Mouse (Mus musculus): ENCODE results near the gene Gm42421.

The Gm42421 gene

DNA sequence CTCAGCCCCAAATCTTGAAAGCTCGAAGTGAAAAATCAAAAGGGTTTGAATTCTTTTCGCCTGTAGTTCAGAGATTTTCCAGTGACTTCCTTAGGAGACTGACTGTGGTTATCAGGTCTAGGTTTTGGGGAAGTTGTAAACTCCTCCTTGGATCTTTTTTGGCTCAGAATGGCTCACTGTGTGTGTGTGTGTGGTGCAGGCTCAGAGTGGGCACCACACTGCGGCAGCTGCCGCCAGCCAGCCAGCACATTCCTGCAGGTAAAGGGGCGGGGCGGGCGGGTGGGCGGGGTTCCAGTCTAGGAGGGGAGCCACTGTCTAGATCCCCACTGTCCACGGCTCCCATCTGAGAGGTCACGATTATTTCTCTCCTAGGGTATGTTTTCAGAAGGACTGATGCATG, 13.6 kb downstream of the Gm42421 start:
- no peak for DNase-seq

DNA sequence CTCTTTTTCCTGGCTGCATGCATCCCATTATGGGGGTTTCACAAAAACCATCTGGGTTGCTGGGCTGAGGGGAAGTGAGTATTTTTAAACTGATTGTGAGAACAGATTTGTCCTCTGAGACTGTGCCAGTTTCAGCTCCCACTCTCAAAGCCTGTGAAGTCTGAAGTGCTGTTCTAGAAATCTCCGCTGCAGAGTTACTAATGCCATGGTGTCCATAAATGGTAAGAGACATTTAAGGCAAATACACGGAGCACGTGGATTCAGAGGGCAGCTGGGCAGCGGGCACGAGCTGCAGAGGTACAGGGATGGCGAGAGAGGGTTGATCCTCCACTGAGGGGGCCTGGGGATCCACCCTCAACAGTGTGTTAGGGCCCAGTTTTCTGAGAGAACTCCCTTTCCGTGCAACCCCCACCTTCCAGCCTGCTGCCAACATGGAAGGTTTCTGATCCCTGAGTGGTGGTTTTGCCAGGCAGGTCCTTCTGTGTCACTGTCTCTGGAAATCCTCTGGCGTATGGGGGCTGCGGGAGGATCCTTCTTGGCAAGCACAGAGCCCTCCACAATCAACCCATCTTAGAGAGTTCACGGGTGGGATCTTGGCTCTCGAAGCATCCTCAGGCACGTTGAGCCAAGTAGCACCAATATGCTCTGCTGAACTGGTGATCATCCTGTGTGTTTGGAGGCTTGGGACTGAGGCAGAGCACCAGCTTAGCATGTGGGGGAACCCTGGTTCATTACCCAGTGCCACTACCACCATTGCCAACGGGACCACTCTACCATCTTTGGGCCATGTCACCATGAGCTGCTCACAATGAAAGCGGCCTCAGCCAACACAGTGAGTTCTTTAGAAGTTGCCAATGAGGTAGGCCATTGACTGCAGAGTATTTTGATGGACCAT, 15.5 kb downstream of the Gm42421 start:
- no peak for DNase-seq

DNA sequence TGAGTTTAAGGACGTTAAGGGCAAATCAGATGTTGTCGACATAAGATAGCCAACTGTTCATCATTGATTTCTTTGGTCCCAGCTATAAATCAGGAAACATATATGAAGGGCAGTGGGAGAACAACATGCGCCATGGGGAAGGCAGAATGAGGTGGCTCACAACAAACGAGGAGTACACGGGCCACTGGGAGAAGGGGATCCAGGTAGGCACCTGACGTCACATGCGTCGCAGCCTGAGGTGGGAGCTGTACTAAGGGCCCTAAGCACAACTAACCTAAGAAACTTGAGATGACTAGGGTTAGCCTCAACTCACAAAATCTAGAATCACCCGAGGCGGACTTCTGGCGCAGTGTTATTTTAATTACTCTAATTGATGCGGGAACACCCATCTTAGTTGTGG, 20.4 kb downstream of the Gm42421 start:
- DNase-seq, result no peak

DNA sequence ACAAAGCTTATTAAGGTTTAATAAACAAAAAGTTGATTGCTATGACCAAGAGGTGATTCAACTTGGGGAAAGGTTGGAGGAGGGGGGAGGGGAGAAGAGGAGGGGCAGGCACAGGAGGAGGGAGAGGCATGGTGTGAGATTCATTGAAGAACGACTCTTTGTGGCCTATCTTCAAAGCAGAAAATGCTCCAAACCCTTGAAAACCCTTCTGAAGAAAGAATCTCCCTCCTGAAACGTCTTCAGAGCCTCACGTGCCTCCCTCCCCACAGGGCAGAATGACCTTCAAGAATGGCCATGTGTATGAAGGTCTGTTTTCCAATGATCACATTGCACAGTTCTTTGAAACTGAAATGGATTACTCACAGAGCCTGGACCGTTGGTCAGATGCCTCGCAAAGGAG, 22.0 kb downstream of the Gm42421 start:
- DNase-seq, result no peak

DNA sequence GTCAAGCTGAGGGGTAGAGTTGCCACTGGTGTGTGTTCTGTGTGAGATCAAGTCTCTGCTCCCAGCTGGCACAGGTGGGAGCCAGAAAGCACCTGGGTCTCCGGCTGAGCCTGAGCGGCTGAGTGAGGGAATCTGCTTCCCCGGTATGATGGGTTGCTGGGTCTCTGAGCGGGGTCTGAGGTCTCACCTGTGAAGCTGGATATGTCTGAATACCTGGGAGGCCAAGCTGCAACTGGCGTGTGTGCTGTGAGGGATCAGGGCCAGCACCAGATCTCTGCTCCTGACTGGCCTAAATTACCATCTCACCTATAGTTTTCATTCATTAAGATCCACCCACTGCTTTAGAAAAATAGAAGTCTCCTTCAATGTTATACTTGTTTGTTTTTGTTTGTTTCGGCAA, 29.1 kb downstream of the Gm42421 start:
- no peak for DNase-seq

DNA sequence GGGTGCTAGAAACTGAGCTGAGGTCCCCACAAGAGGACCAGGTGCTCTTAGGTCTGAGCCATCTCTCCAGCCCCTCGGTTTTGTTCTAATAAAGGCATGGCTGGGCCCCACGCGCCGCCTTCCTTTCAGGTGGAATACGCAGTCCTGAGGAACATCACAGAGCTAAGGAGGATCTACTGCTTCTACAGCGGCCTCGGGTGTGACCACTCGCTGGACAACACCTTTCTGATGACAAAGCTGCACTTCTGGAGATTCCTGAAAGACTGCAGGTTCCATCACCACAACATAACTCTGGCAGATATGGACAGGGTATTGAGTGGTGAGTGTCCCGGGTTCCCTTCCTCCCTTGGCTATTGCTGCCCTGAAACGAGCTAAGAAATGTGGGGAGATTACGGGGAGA, 31.6 kb downstream of the Gm42421 start:
- DNase-seq, result no peak

DNA sequence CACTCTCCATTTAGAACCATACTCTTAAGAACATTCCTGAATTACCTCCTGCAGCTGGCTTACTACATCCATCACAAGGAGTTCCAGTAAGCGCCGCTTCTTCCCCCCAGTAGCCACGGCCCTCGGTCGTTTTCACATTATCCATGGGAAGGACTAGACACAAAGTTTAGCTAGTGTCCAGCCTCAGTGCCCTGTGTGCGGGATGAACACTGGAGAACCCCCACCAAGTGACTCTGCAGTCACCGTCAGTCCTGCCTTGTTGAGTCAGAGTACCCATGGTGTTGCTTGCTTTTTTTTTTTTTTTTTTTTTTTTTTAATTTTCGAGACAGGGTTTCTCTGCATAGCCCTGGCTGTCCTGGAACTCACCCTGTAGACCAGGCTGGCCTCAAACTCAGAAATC, 33.2 kb downstream of the Gm42421 start:
- DNase-seq, result no peak

DNA sequence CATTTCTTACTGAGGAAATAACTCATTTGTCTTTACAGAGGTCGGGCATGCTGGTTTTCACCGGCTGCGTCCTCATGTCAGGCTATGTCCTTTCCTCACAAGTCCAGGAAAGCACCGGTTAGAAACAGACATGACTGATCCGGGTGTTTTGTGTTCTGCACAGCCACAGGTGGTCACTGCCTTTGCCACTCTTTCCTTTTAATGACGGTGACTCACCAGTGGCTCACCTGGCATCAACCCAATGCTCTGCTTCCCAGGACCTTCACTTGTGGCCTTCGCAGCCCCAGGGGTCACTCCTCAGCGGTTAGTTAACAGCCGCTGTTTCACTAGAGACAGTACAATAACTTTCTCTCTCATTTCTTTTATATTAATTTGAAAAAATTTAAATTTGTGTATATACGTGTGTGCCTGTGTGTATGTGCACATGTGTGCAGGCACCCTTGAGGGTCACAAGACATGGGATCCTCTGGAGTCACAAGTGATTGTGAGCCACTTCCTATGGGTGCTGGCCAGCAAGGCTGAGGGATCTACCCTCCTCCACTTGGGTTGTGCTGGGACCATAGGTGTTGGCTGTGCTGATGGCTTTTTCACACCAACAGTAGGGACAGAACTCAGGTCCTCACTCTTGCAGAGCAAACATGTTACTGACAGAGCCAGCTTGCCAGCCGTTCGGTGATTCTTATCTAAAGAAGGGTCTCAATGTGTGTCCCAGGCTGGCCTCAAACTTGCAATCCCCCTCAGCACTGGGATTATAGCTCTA, 37.8 kb downstream of the Gm42421 start:
- no peak for DNase-seq

DNA sequence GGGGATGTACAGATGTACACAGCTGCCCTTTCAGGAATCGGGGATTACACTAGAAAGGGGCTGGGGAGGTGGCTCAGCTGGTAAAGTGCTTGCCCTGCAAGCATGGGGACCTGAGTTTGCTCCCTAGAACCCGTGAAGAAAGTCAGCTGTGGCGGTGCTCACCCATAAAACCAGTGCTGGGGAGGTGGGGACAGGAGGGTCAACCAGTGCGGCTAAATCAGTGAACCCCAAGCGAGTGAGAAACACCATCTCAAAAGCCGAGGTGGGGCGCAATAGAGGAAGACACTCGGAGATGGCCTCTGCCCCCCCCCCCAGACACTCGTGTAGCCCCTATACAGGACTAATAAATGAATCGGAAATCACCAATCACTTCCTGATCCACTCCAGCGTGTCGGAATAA, 38.7 kb downstream of the Gm42421 start:
- DNase-seq, result no peak

DNA sequence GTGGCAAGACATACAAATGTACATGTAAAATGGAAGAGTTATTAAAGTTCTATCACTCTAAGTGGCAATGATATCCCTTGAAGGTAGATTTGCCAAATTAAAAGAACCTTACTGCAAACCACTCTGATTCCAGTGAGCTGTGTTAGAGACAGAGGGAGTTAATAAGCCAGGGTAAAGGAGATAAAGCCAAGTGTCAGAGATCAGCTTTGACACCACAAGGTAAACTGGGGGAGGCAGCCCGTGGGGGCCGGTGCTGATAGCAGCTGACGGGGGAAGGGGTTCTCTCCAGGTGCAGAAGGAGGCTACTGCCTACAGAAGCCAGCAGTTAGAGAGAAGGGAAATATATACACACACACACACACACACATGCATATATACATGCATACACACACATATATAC, 44.7 kb downstream of the Gm42421 start:
- no peak for DNase-seq

DNA sequence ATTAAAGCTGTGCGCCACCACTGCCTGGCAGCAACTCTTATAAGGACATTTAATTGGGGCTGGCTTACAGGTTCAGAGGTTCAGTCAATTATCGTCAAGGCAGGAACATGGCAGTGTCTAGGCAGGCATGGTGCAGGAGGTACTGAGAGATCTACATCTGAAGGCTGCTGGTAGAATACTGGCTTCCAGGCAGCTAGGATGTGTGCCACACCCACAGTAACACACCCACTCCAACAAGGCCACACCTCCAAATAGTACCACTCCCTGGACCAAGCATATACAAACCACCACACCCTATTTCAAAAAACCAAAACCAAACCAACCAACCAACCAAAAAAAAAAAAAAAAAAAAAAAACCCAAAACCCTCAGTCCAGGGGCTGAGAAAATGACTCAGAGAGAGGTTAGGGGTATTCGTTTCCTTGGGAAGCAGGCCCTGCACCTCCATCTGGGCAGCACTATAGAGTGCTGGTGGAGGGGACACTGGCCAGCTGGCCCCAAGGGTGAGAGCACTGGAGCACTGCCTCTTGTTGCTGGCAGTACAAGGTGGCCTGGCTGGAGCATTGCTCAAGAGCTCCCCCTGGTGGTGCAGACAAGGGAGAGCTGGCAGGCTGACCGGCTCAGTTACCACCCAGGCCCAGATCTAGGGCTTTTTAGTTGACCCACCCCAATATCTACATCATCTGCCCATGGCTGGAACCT, 47.1 kb downstream of the Gm42421 start:
- peak; percentile 61 to 76 for DNase-seq

DNA sequence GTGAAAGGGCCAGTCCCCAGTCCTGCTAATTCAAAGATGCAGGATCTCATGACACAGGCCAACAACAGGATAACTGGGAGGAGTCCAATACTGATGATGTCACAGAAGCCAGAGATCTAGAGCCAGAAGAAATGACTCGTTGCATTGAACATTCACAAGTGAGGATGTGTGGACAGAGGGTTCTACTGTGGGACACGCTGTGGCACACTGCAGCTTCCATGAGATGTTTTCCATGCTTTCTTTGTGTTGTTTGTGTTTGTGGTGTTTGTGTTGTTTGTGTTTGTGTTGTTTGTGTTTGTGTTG, 47.6 kb downstream of the Gm42421 start:
- DNase-seq, result no peak

DNA sequence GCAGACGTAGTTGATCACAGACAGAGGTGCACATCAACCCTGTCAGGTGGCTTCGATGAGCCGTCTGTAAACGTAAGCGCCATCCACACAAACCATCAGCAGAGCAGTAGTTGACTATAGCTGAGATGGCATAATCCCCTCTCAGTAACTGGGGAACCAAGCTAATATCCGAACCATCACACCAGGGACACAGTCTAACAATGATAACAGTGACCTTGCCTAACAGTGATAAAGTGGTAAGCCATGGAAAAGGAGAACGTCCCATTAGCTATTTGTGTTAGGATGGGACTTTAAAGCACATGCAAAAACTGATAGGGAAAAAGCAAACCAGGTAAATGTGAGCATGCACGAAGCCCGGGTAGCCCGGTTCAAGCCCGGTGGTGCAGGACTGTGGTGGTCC, 48.3 kb downstream of the Gm42421 start:
- no peak for DNase-seq

DNA sequence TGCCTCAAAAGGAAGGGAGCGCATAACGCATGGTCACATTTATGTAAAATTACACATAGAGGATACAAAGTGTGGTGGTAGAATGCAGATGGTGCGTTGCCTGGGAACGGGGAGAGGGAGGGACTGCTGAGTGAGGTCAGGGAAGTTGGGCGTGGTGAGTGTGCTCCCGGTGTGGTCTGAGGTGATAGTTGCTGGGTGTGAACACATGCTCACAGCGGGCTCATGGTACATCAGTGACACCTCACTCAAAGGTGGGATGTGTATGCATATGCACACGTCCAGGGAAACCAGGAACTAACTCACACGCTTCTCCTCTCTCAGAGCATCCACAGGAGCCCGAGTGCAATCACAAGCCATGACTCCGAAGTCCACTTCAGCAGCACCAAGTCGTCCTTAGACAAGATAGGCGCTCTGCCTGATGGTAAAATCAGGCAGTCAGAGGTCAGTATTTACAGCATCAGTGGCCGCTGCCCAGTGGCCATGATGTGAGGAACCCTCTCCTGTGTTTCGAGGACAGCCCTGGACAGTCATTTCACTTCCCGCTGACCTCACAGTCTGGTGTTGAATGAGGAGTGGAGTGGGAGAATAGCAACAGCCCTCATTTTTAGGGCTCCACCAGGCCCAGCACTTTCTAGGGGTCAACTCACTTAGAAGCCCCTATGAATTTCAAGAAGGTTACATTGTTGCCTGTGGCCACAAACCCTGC, 48.9 kb downstream of the Gm42421 start:
- no peak for DNase-seq

DNA sequence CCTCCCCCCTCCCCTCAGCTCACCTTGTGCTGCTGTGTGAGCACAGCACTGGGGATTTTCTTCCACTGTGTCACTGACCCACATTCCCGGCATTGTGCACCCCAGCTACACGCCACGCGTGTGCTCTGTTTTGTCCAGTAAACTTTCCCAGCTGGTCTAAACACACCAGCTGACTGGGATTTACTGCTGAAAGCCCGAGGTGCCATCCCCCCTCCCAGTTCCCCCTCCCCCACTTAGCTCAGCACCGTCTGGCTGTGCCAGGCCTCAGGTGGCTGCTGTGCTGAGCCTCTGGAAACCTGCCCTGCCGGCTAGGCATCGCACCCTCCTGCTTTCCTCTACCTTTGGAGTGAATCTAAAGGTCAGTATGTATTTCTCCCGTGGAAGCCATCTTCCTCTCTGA, 52.9 kb downstream of the Gm42421 start:
- peak in 1 of 2 experiments; percentile 39 for DNase-seq

DNA sequence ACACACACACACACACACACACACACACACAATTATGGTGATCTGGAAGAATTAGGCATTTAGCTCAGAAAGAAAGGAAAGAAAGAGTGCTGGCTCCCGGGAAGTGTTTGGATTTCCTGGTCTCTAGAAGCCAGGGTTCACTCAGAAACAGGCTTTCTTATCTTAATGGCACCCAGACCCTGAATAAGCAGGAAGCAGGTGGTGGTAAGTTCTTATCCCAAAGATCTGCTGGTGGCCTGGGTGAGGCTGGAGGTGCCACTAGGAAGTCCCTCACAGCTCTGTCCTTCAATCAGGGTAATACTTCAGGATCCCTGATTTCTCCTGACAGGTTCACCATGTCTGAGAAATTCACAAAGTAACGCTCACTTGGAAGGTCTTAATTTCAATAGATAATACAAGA, 54.4 kb downstream of the Gm42421 start:
- DNase-seq, result no peak

DNA sequence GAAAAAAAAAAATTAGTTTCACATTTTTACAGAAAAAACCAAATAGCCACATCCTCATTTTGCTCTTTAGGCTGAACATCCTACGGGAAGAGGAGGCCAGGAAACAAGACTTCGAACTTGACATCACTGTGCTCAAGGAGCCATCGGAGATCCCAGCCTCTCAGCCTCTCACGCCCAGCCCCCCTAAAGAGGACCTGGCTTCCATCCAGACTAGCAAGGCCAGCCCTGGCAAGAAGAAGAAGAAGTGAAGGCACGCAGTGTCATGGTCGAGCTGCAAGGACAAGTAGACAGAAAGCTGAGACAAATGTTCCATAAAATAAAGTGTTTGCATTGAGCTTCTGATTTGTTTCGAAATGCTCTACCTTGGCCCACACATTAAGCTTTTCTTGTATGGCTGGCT, 57.4 kb downstream of the Gm42421 start:
- DNase-seq, result no peak
